Mouse (Mus musculus) megakaryocyte, embryonic 14.5 days (primary cell): ENCODE results near the gene Fam135a.

Source experiments
- FLI1 ChIP-seq: IDR thresholded peaks from 2 replicates; pipeline ENCODE4 v1.6.1; 2012; ENCODE audit warnings: low read length, inconsistent platforms, mixed read lengths
- GATA1 ChIP-seq: IDR thresholded peaks from 3 replicates; pipeline ENCODE4 v1.6.1; 2012; ENCODE audit warnings: mixed read lengths, low read length, inconsistent platforms, borderline replicate concordance

DNA sequence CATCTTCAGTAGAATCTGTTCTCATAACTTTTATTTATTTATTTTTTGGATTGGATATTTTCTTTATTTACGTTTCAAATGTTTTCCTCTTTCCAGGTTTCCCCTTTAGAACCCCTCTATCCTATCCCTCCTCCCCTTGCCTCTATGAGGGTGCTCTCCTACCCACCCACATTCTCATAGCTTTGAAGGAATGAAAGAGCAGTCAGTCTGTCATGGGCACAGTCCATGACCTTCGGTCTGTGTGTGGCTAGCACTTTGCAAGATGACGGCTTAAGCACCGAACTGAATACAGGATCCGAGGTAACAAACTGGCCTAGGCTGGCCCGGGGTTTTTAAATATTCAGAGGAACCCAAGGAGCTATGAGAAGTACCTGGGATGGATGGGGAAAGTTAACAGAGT, 40.4 kb upstream of the Fam135a start:
- TF ChIP-seq GATA1 (no peak), FLI1 (no peak)
